Mouse (Mus musculus) C2C12 (cell line): ENCODE measurements around the gene Lenep. TPM values are rescaled to one million over a fixed set of nuclear protein-coding genes. Genes with fewer than 3 reads are reported as not detected.

Experiments used
- H3K27me3 ChIP-seq: one replicate; pipeline ENCODE4 v1.6.1; 2011; ENCODE audit not compliant: control insufficient read depth, insufficient read depth, insufficient read length
- H3K36me3 ChIP-seq: one replicate; pipeline ENCODE4 v1.6.1; 2011; ENCODE audit not compliant: control insufficient read depth, insufficient read depth
- H3K4me3 ChIP-seq: one replicate; pipeline ENCODE4 v1.5.1; 2011; ENCODE audit warnings: mild to moderate bottlenecking, control low read depth; ENCODE audit not compliant: poor library complexity, insufficient read depth, severe bottlenecking
- H3K79me2 ChIP-seq: one replicate; pipeline ENCODE4 v1.6.1; 2011; ENCODE audit not compliant: control insufficient read depth, insufficient read depth
- H3K79me3 ChIP-seq: one replicate; pipeline ENCODE4 v1.6.1; 2011; ENCODE audit warnings: low read depth, control low read depth
- H3ac ChIP-seq: one replicate; pipeline ENCODE3; 2011; ENCODE audit warnings: low read depth; ENCODE audit not compliant: control insufficient read depth, insufficient read length
- CEBPB ChIP-seq: IDR thresholded peaks from one replicate; pipeline ENCODE4 v1.6.1; 2011; ENCODE audit warnings: low read depth, mild to moderate bottlenecking, control low read depth, moderate library complexity
- CTCF ChIP-seq: IDR thresholded peaks from one replicate; pipeline ENCODE4 v1.5.1; 2011; ENCODE audit not compliant: control insufficient read depth, insufficient read depth, insufficient read length
- FOSL1 ChIP-seq: IDR thresholded peaks from one replicate; pipeline ENCODE4 v1.8.0; 2011; ENCODE audit warnings: mild to moderate bottlenecking, low read length; ENCODE audit not compliant: poor library complexity, insufficient read depth, severe bottlenecking
- MAX ChIP-seq: IDR thresholded peaks from one replicate; pipeline ENCODE4 v1.6.1; 2011; ENCODE audit warnings: mild to moderate bottlenecking, control low read depth
- MYOD1 ChIP-seq: IDR thresholded peaks from one replicate; pipeline ENCODE4 v1.6.1; 2011; ENCODE audit warnings: low read depth; ENCODE audit not compliant: control insufficient read depth, insufficient read length
- MYOG ChIP-seq: IDR thresholded peaks from one replicate; pipeline ENCODE4 v1.6.1; 2011; ENCODE audit not compliant: control insufficient read depth, insufficient read length; ENCODE audit errors: extremely low read depth
- USF1 ChIP-seq: IDR thresholded peaks from one replicate; pipeline ENCODE4 v1.6.1; 2011; ENCODE audit warnings: low read depth, mild to moderate bottlenecking, control low read depth, moderate library complexity
- polyA plus RNA-seq: library from polyadenylated mRNA; unstranded; fragments of >200 nt; fragmentation: generic; extraction: Trizol; gene quantifications from one replicate; pipeline ENCODE4 v1.2.1, GENCODE M21; 2012; ENCODE audit warnings: missing spikeins

Gene Lenep
- polyA plus RNA-seq, 1 experiment = not detected

- no peaks in the 10 kb centered on the region for H3K27me3 ChIP-seq
- peak overlapping the region; percentile 34 for H3K4me3 ChIP-seq
- no peaks in the 10 kb centered on the region for H3K36me3 ChIP-seq
- H3ac ChIP-seq = peak overlapping the region; percentile 56
- no peaks in the 10 kb centered on the region for H3K79me3 ChIP-seq
- TF ChIP-seq CEBPB (no peak), MAX (no peak), MYOD1 (no peak), CTCF (no peak), MYOG (no peak), USF1 (no peak), FOSL1 (no peak)
- peaks cover 26% of the 10 kb centered on the region for H3K79me2 ChIP-seq
Observed at GRCm38 (mm10) chr3:89395419-89395805, 7.2 kb downstream of the Lenep start.

DNA sequence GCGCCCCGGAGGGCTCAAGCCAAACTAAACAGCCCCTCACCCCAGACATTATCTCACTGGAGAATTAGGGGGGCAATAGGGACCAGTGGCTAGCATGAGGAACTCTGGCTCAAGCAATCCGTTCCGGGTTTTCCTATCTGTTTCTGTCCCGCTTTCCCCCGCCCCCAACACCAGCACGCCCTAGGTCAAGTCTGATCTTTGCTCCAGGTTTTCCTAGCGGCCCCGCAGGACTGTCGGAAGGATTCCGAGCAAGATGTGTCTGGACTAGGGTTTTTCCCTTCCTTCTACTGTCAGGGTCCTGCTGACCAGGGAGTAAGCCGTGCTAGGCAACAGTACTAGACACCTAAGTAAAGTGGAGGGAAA, 7.7 kb downstream of the Lenep start:
- Histone ChIP-seq H3K79me3 (no peaks in the 10 kb centered on the region), H3K36me3 (no peaks in the 10 kb centered on the region), H3K79me2 (peaks cover 31% of the 10 kb centered on the region), H3K4me3 (peak overlapping the region; percentile 34), H3ac (peak overlapping the region; percentile 56), H3K27me3 (no peaks in the 10 kb centered on the region)
- no peak for TF ChIP-seq MYOD1
- TF ChIP-seq CTCF = no peak
- TF ChIP-seq MAX = peak; percentile 40
- no peak for TF ChIP-seq MYOG

DNA sequence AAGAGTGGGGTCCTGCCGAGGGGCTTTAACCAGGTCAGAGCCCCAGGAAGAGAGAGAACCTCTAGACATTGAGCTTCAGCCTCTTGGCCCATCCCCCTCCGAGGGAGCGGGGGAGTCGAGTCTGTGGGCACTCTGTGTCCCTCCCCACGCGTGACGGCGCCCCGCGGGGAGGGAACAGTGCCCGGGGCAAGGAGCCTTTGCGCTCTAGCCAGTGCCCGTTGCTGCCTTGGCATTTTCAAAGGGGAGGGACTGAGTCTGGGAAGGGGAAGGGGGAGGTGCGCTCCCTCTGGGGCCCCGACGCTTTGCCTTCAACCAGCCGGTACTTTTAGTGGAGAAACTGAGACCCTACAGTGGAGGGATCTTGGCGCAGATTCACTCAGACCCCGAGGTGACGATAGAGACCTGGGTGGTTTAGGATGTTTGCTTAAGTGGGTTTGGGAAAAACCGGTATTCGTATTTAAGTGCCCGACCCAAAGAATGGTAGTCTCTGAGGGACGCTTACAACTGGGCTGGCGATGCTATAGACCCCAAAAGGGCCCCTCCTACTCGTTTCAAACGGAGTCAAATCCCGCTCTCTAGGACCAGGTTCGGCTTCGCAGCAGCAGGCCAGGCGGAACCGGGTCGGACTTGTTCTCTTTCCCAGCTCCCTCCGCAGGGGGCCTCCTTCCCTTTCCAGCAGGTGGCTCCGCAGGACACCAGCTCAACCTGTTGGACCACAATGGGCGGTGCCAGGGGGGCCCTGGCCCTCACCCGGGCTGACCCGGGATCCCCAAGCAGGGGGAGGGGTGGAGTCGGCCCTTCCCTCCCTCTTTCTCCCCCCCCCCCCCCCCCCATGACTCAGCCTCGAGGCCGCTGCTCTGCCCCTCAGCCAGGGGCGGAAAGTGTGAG, 8.3 kb downstream of the Lenep start, which contains the start of gene Zbtb7b:
Gene Zbtb7b, minus strand, starts transcription at position 771 of the 888 bp plus-strand sequence.
- no peak for TF ChIP-seq CTCF
- TF ChIP-seq USF1 = no peak
- no peak for TF ChIP-seq MYOG
- TF ChIP-seq FOSL1 = no peak
- TF ChIP-seq CEBPB = no peak
- TF ChIP-seq MAX = no peak
- no peak for TF ChIP-seq MYOD1
- Histone ChIP-seq H3K79me2 (peaks cover 38% of the 10 kb centered on the region), H3K79me3 (peaks cover 2% of the 10 kb centered on the region), H3K36me3 (no peaks in the 10 kb centered on the region), H3K4me3 (peak within 1 kb of the TSS; percentile 34), H3ac (peak within 1 kb of the TSS; percentile 56), H3K27me3 (no peaks in the 10 kb centered on the region)

GRCm38 (mm10) chr3:89393605-89394004, 9.0 kb downstream of the Lenep start:
- peaks cover 44% of the 10 kb centered on the region for H3K79me2 ChIP-seq
- H3K4me3 ChIP-seq = peak overlapping the region; percentile 61
- no peaks in the 10 kb centered on the region for H3K36me3 ChIP-seq
- no peaks in the 10 kb centered on the region for H3K27me3 ChIP-seq
- H3ac ChIP-seq = peak overlapping the region; percentile 45
- peaks cover 2% of the 10 kb centered on the region for H3K79me3 ChIP-seq
- TF ChIP-seq MAX (no peak), FOSL1 (no peak), MYOG (no peak), CEBPB (no peak), USF1 (no peak), CTCF (no peak), MYOD1 (no peak)

DNA sequence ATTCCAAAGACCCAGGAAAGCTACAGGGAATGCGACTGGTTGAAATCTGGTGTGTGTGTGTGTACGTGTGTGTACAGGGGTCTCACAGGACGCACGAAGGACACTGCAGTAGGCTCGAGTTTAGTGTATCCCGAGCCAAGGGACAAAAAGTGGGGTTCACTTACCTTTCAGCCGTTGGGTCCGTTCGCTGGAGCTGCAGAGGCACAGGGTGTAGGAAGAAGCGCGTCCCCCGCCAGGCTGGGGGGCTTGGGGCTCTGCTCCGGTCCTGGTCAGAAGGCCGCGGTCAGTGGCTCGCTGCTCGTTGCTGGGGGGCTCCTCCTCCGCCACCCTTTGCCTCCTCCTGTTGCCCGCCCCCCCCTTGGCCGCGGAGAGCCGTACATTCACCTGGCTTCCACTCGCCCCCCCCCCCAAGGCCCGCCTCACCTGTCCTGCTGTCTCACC, 9.7 kb downstream of the Lenep start:
- Histone ChIP-seq H3K36me3 (no peaks in the 10 kb centered on the region), H3K79me2 (peaks cover 50% of the 10 kb centered on the region), H3ac (peak overlapping the region; percentile 69), H3K27me3 (no peaks in the 10 kb centered on the region), H3K79me3 (peaks cover 2% of the 10 kb centered on the region), H3K4me3 (peak overlapping the region; percentile 61)
- TF ChIP-seq MAX = no peak
- no peak for TF ChIP-seq CTCF
- TF ChIP-seq USF1 = no peak
